Mouse (Mus musculus) liver, embryonic 16.5 days (tissue): ENCODE results near the gene Mocs1. TPM values are rescaled to one million over a fixed set of nuclear protein-coding genes. Genes with fewer than 3 reads are reported as not detected.

Experiments used
- ATAC-seq: fragments of 200-750 bp; cut with Nextera tagmentation; 2 replicates; pipeline ENCODE4 v1.8.0; 2017; ENCODE audit warnings: low read depth, mild to moderate bottlenecking, moderate number of reproducible peaks, moderate library complexity
- H3K27ac ChIP-seq: fragments of 300-500 bp; sonication (generic); 2 replicates; pipeline ENCODE4 v1.5.1; 2014; ENCODE audit warnings: mild to moderate bottlenecking, low read length
- H3K27me3 ChIP-seq: fragments of 300-500 bp; sonication (generic); 2 replicates; pipeline ENCODE4 v1.6.1; 2014; ENCODE audit warnings: low read depth, low read length, mixed read lengths; ENCODE audit not compliant: control insufficient read depth, insufficient read depth
- H3K36me3 ChIP-seq: fragments of 300-500 bp; sonication (generic); 2 replicates; pipeline ENCODE4 v1.6.1; 2014; ENCODE audit warnings: mild to moderate bottlenecking; ENCODE audit not compliant: control insufficient read depth, insufficient read depth
- H3K4me1 ChIP-seq: fragments of 300-500 bp; sonication (generic); 2 replicates; pipeline ENCODE4 v1.6.1; 2014; ENCODE audit warnings: low read depth, low read length, mixed read lengths; ENCODE audit not compliant: control insufficient read depth
- H3K4me2 ChIP-seq: fragments of 300-500 bp; sonication (generic); 2 replicates; pipeline ENCODE4 v1.6.1; 2014; ENCODE audit warnings: low read depth, low read length, mixed read lengths
- H3K4me3 ChIP-seq: fragments of 300-500 bp; sonication (generic); 2 replicates; pipeline ENCODE4 v1.5.1; 2014; ENCODE audit warnings: low read depth, mild to moderate bottlenecking, low read length
- H3K9ac ChIP-seq: fragments of 300-500 bp; sonication (generic); 2 replicates; pipeline ENCODE4 v1.6.1; 2014; ENCODE audit warnings: low read depth, low read length
- H3K9me3 ChIP-seq: fragments of 300-500 bp; sonication (generic); replicated peaks from 2 replicates; pipeline ENCODE4 v1.6.1; 2016; ENCODE audit warnings: low read length; ENCODE audit not compliant: control insufficient read depth
- WGBS: fragments of 180-500 bp; shearing (Covaris S2); extraction: QIAGEN DNeasy Blood & Tissue Kit; methylation state at CpG from one replicate; pipeline ENCODE4 v1.1.7; 2014; ENCODE audit not compliant: insufficient replicate concordance; 5-methylcytosine and 5-hydroxymethylcytosine counted together
- polyA plus RNA-seq: library from polyadenylated mRNA; unstranded; fragments of >200 nt; fragmentation: Nextera tagmentation; extraction: Ambion mirVana; gene quantifications from 2 replicates; pipeline ENCODE4 v1.2.1, GENCODE M21; 2015

Gene Mocs1
- polyA plus RNA-seq, 1 experiment from 2014 or later: 13.1 TPM

GRCm38 (mm10) chr17:49450922-49451321 is 22.8 kb downstream of the Mocs1 start:
- no peaks in the 10 kb centered on the region for H3K27me3 ChIP-seq
- peaks cover 60% of the 10 kb centered on the region for H3K36me3 ChIP-seq

GRCm38 (mm10) chr17:49456334-49456733 is 28.2 kb downstream of the Mocs1 start:
- Histone ChIP-seq H3K9ac (no peak overlapping the region), H3K4me1 (peaks cover 15% of the 10 kb centered on the region), H3K4me3 (no peak overlapping the region), H3K27me3 (no peaks in the 10 kb centered on the region), H3K36me3 (peaks cover 34% of the 10 kb centered on the region), H3K27ac (peak overlapping the region; percentile 6; the same call in 1 of the 2 replicates), H3K4me2 (no peak overlapping the region), H3K9me3 (no peaks in the 10 kb centered on the region)
- ATAC-seq: no peak
- 66% methylated on average over 4 of the region's 4 CpGs for WGBS

More at GRCm38 (mm10) chr17:49450922-49451321, 22.8 kb downstream of the Mocs1 start:
- no peak overlapping the region for H3K27ac ChIP-seq
- ATAC-seq: no peak
- no peak overlapping the region for H3K9ac ChIP-seq
- H3K4me3 ChIP-seq: no peak overlapping the region
- WGBS: 75% methylated on average over 6 of the region's 6 CpGs
- H3K4me1 ChIP-seq: no peaks in the 10 kb centered on the region
- H3K4me2 ChIP-seq: no peak overlapping the region
- no peaks in the 10 kb centered on the region for H3K9me3 ChIP-seq

GRCm38 (mm10) chr17:49457833-49458232 is 29.7 kb downstream of the Mocs1 start:
- peak overlapping the region; percentile 28; the same call in 1 of the 2 replicates for H3K27ac ChIP-seq
- peak; percentile 61 for ATAC-seq
- H3K4me2 ChIP-seq: no peak overlapping the region
- H3K36me3 ChIP-seq: peaks cover 23% of the 10 kb centered on the region
- H3K27me3 ChIP-seq: no peaks in the 10 kb centered on the region
- 43% methylated on average over 3 of the region's 3 CpGs for WGBS
- H3K4me1 ChIP-seq: peaks cover 15% of the 10 kb centered on the region
- no peaks in the 10 kb centered on the region for H3K9me3 ChIP-seq
- no peak overlapping the region for H3K9ac ChIP-seq
- H3K4me3 ChIP-seq: no peak overlapping the region

GRCm38 (mm10) chr17:49458386-49458785 is 30.2 kb downstream of the Mocs1 start:
- Histone ChIP-seq H3K27ac (no peak overlapping the region), H3K4me3 (no peak overlapping the region), H3K4me2 (no peak overlapping the region), H3K36me3 (peaks cover 20% of the 10 kb centered on the region), H3K4me1 (peaks cover 15% of the 10 kb centered on the region), H3K27me3 (no peaks in the 10 kb centered on the region), H3K9me3 (no peaks in the 10 kb centered on the region), H3K9ac (no peak overlapping the region)
- no peak for ATAC-seq
- WGBS: 85% methylated on average over 18 of the region's 18 CpGs

GRCm38 (mm10) chr17:49464884-49465283 is 36.7 kb downstream of the Mocs1 start:
- Histone ChIP-seq H3K36me3 (no peaks in the 10 kb centered on the region), H3K4me1 (peaks cover 7% of the 10 kb centered on the region), H3K27ac (no peak overlapping the region), H3K9ac (no peak overlapping the region), H3K4me2 (no peak overlapping the region), H3K27me3 (no peaks in the 10 kb centered on the region), H3K9me3 (no peaks in the 10 kb centered on the region), H3K4me3 (no peak overlapping the region)
- WGBS: 46% methylated on average over 3 of the region's 3 CpGs
- ATAC-seq: peak; percentile 72; the same call in 1 of the 2 replicates

- ATAC-seq: no peak
- Histone ChIP-seq H3K4me1 (peaks cover 7% of the 10 kb centered on the region), H3K9ac (no peak overlapping the region), H3K4me3 (no peak overlapping the region), H3K27ac (no peak overlapping the region), H3K36me3 (no peaks in the 10 kb centered on the region), H3K9me3 (no peaks in the 10 kb centered on the region), H3K27me3 (no peaks in the 10 kb centered on the region), H3K4me2 (no peak overlapping the region)
- 34% methylated on average over 4 of the region's 4 CpGs for WGBS
Observed at GRCm38 (mm10) chr17:49468223-49468622, 40.1 kb downstream of the Mocs1 start.

- no peak overlapping the region for H3K4me2 ChIP-seq
- H3K36me3 ChIP-seq: no peaks in the 10 kb centered on the region
- no peaks in the 10 kb centered on the region for H3K4me1 ChIP-seq
- H3K27ac ChIP-seq: no peak overlapping the region
- no peaks in the 10 kb centered on the region for H3K27me3 ChIP-seq
- no peak overlapping the region for H3K9ac ChIP-seq
- no peaks in the 10 kb centered on the region for H3K9me3 ChIP-seq
- no peak for ATAC-seq
- no peak overlapping the region for H3K4me3 ChIP-seq
- WGBS: 48% methylated on average over 8 of the region's 8 CpGs
Observed at GRCm38 (mm10) chr17:49472626-49473025, 44.5 kb downstream of the Mocs1 start.

GRCm38 (mm10) chr17:49474051-49474450 is 45.9 kb downstream of the Mocs1 start:
- 60% methylated on average over 4 of the region's 4 CpGs for WGBS
- ATAC-seq: no peak
- Histone ChIP-seq H3K36me3 (no peaks in the 10 kb centered on the region), H3K4me3 (no peak overlapping the region), H3K4me2 (no peak overlapping the region), H3K9me3 (no peaks in the 10 kb centered on the region), H3K9ac (no peak overlapping the region), H3K27ac (no peak overlapping the region), H3K4me1 (no peaks in the 10 kb centered on the region), H3K27me3 (no peaks in the 10 kb centered on the region)

- no peak overlapping the region for H3K4me3 ChIP-seq
- no peaks in the 10 kb centered on the region for H3K9me3 ChIP-seq
- no peaks in the 10 kb centered on the region for H3K27me3 ChIP-seq
- no peaks in the 10 kb centered on the region for H3K4me1 ChIP-seq
- no peak overlapping the region for H3K27ac ChIP-seq
- H3K36me3 ChIP-seq: no peaks in the 10 kb centered on the region
- ATAC-seq: no peak
- WGBS: 58% methylated on average over 1 of the region's 1 CpGs
- no peak overlapping the region for H3K9ac ChIP-seq
- H3K4me2 ChIP-seq: no peak overlapping the region
Observed at GRCm38 (mm10) chr17:49475174-49475573, 47.0 kb downstream of the Mocs1 start.
